Mouse (Mus musculus): ENCODE data around the gene Cgas.

DNA sequence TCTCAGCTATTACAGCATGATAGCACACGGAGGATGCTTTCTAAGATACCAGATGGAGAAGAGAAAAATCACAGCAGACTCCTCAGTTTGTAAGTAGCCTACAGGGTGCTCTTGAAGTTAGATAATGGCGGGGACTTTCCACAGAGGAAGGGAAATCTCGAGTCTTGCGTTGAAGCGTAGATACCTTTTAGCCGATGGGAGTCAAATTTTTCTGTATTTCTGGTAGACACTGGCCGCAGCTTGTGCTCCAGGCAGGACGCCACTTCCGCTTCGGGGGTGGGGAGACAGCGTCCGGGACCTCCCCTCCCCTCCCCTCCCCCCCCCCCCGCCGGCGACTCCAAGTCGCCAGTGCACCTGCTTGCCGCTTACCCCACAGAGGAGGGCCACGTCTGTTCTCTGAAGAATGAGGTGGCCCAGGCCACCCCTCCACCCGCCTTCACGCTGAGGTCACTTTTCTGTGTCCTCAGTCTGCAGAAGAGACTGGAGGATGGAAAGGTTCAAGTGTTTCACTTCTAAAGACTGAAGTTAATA, 45.9 kb upstream of the Cgas start, which contains the start of gene Eef1a1:
- TF ChIP-seq POLR2A (IDR thresholded peaks at IDR 0.05; ENCODE audit: low read depth, low read length) (no peak), CTCF (IDR thresholded peaks at IDR 0.05; ENCODE audit: extremely low read depth, insufficient read depth, insufficient read length, insufficient replicate concordance) (no peak)

Measured in spleen, adult 2 months (tissue).